Mouse (Mus musculus) spleen, adult 18-20 months (tissue): ENCODE measurements around the gene Prickle3.
A peak's percentile ranks its signal among the peaks of the same experiment; 100 is the strongest.

ENCODE experiments used
- DNase-seq, 2 experiments: peaks; one replicate each; pipeline ENCODE4 v3.0.0; 2022; ENCODE audit warnings: mixed read lengths in 2 of 2

Gene Prickle3

GRCm38 (mm10) chrX:7657221-7657639, at the start of gene Prickle3:
Prickle3 (plus strand) TSS chrX:7657260.
- DNase-seq = peak; percentile 52 to 62

- no peak for DNase-seq
These were observed 47.0 kb upstream of the Prickle3 start for GRCm38 (mm10) chrX:7610035-7610434.

- DNase-seq = no peak
These were observed 46.4 kb upstream of the Prickle3 start for GRCm38 (mm10) chrX:7610536-7611258.

- no peak for DNase-seq
These were observed 39.0 kb upstream of the Prickle3 start for GRCm38 (mm10) chrX:7617889-7618551.

- DNase-seq = no peak
These were observed 24.5 kb upstream of the Prickle3 start for GRCm38 (mm10) chrX:7632560-7632959.

GRCm38 (mm10) chrX:7635101-7635500, 22.0 kb upstream of the Prickle3 start:
- DNase-seq = no peak

- peak; percentile 64 to 73 for DNase-seq
These were observed 18.5 kb upstream of the Prickle3 start, which contains the start of gene Syp for GRCm38 (mm10) chrX:7638401-7639091. Syp (plus strand) TSS chrX:7638471.

- DNase-seq = no peak
These were observed 17.3 kb upstream of the Prickle3 start for GRCm38 (mm10) chrX:7639536-7640325.

- DNase-seq = no peak
These were observed 16.3 kb upstream of the Prickle3 start for GRCm38 (mm10) chrX:7640785-7641184.

GRCm38 (mm10) chrX:7645349-7645748, 11.7 kb upstream of the Prickle3 start:
- peak; percentile 61 to 80 for DNase-seq

- DNase-seq = peak; percentile 74
These were observed 8.3 kb upstream of the Prickle3 start for GRCm38 (mm10) chrX:7648671-7649304.

- no peak for DNase-seq
These were observed 1.1 kb downstream of the Prickle3 start for GRCm38 (mm10) chrX:7658031-7658784.

- no peak for DNase-seq
These were observed 1.9 kb downstream of the Prickle3 start for GRCm38 (mm10) chrX:7658785-7659589.

- no peak for DNase-seq
These were observed 4.0 kb downstream of the Prickle3 start for GRCm38 (mm10) chrX:7661086-7661485.

GRCm38 (mm10) chrX:7662936-7663335, 5.9 kb downstream of the Prickle3 start:
- DNase-seq = no peak

GRCm38 (mm10) chrX:7664791-7665190, 7.7 kb downstream of the Prickle3 start:
- DNase-seq = no peak

- DNase-seq = no peak
These were observed 8.9 kb downstream of the Prickle3 start for GRCm38 (mm10) chrX:7665739-7666502.

GRCm38 (mm10) chrX:7670390-7670881, 13.4 kb downstream of the Prickle3 start:
- peak; percentile 56 to 66 for DNase-seq

- peak; percentile 46 to 56 for DNase-seq
These were observed 14.0 kb downstream of the Prickle3 start, which contains the start of gene Plp2 for GRCm38 (mm10) chrX:7670921-7671623. Plp2 (minus strand) TSS chrX:7671390.
